Mouse (Mus musculus) hindbrain, postnatal 0 days (tissue): Measurements from ENCODE around the gene Ciao2b. TPM values are rescaled to one million over a fixed set of nuclear protein-coding genes. Genes with fewer than 3 reads are reported as not detected.
A peak's percentile ranks its signal among the peaks of the same experiment; 100 is the strongest.

Experiments
- ATAC-seq: fragments of 200-750 bp; cut with Nextera tagmentation; 2 replicates; pipeline ENCODE4 v1.8.0; 2017; ENCODE audit warnings: mild to moderate bottlenecking, moderate TSS enrichment, moderate library complexity
- DNase-seq: peaks from one replicate; pipeline ENCODE4 v3.0.0-alpha.2; 2015; ENCODE audit warnings: low spot score
- H3K27ac ChIP-seq: fragments of 300-500 bp; sonication (generic); 2 replicates; pipeline ENCODE4 v1.5.1; 2014; ENCODE audit warnings: mild to moderate bottlenecking
- H3K27me3 ChIP-seq: fragments of 300-500 bp; sonication (generic); 2 replicates; pipeline ENCODE4 v1.6.1; 2014; ENCODE audit warnings: low read length, mixed read lengths; ENCODE audit not compliant: insufficient read depth
- H3K36me3 ChIP-seq: fragments of 300-500 bp; sonication (generic); 2 replicates; pipeline ENCODE4 v1.6.1; 2014; ENCODE audit warnings: low read length, mixed read lengths; ENCODE audit not compliant: insufficient read depth
- H3K4me1 ChIP-seq: fragments of 300-500 bp; sonication (generic); 2 replicates; pipeline ENCODE4 v1.6.1; 2014; ENCODE audit warnings: antibody characterized with exemption, low read length, mixed read lengths; ENCODE audit not compliant: insufficient read depth
- H3K4me2 ChIP-seq: fragments of 300-500 bp; sonication (generic); 2 replicates; pipeline ENCODE4 v1.6.1; 2014; ENCODE audit warnings: low read depth, mild to moderate bottlenecking, low read length, moderate library complexity, mixed read lengths
- H3K4me3 ChIP-seq: fragments of 300-500 bp; sonication (generic); 2 replicates; pipeline ENCODE4 v1.5.1; 2014; ENCODE audit warnings: low read length
- H3K9ac ChIP-seq: fragments of 300-500 bp; sonication (generic); replicated peaks from 2 replicates; pipeline ENCODE4 v1.6.1; 2014; ENCODE audit warnings: mild to moderate bottlenecking, low read length, moderate library complexity, mixed read lengths
- H3K9me3 ChIP-seq: fragments of 300-500 bp; sonication (generic); 2 replicates; pipeline ENCODE4 v1.6.1; 2016; ENCODE audit warnings: low read length, mixed read lengths
- CTCF ChIP-seq: IDR thresholded peaks from 2 replicates; pipeline ENCODE4 v1.5.1; 2016; ENCODE audit warnings: antibody characterized with exemption, control low read depth, low read depth
- WGBS: fragments of 180-500 bp; shearing (Covaris S2); extraction: QIAGEN DNeasy Blood & Tissue Kit; methylation state at CpG from one replicate; pipeline ENCODE4 v1.1.7; 2014; 5-methylcytosine and 5-hydroxymethylcytosine counted together
- polyA plus RNA-seq: library from polyadenylated mRNA; unstranded; fragments of >200 nt; fragmentation: Nextera tagmentation; extraction: Ambion mirVana; gene quantifications from 2 replicates; pipeline ENCODE4 v1.2.1, GENCODE M21; 2015
- total RNA-seq: library from RNA; depleted of rRNA; stranded (reverse); fragments of >200 nt; gene quantifications from 2 replicates; pipeline ENCODE4 v1.2.3, GENCODE M21; 2014

The Ciao2b gene
- total and polyA plus RNA-seq, 2 experiments from 2014 or later = 73.6 to 104 TPM

- H3K27ac ChIP-seq = no peak within 1 kb of the TSS
- no peaks in the 10 kb centered on the region for H3K9me3 ChIP-seq
- peak within 1 kb of the TSS; percentile 52 for H3K4me2 ChIP-seq
- peak within 1 kb of the TSS; percentile 34 for H3K4me3 ChIP-seq
- ATAC-seq (peak; percentile 52; the same call in 1 of the 2 replicates), DNase-seq (peak; percentile 25)
- H3K36me3 ChIP-seq = peaks cover 6% of the 10 kb centered on the region; the same call in 1 of the 2 replicates
- peaks cover 3% of the 10 kb centered on the region for H3K4me1 ChIP-seq
- WGBS = 3% methylated on average over 19 of the region's 28 CpGs
- no peaks in the 10 kb centered on the region for H3K27me3 ChIP-seq
- peak within 1 kb of the TSS; percentile 38 for H3K9ac ChIP-seq
- no peak for TF ChIP-seq CTCF
These were observed 10.6 kb downstream of the Ciao2b start, which contains the start of gene Rrad for GRCm38 (mm10) chr8:104630981-104631663. Gene Rrad, minus strand, starts transcription at chr8:104631327.

DNA sequence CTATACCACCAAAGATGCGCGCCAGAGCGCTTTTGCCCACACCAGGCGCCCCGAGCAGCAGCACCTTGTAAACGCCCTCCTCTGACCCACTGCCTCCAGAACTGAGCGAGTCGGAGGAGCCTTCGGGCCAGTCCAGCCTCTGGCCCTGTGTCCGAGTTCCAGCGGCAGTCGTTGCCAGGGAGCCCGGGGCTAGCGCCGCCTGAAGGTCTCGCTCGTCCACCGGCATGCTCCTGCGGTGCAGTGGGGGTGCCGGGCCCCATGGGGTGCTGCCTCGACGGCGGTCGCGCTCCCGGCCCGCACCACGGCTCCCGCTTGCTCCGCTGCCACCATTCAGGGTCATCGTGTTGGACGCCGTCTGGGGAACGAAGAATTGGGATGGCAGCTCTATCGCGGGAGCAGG, 11.2 kb downstream of the Ciao2b start:
- Histone ChIP-seq H3K4me1 (peaks cover 3% of the 10 kb centered on the region), H3K4me3 (peak overlapping the region; percentile 34), H3K4me2 (peak overlapping the region; percentile 52), H3K9me3 (no peaks in the 10 kb centered on the region), H3K9ac (peak overlapping the region; percentile 38), H3K27me3 (no peaks in the 10 kb centered on the region), H3K27ac (no peak overlapping the region), H3K36me3 (peaks cover 2% of the 10 kb centered on the region; the same call in 1 of the 2 replicates)
- ATAC-seq (peak; percentile 27; the same call in 1 of the 2 replicates), DNase-seq (peak; percentile 13)
- 1% methylated on average over 36 of the region's 36 CpGs for WGBS
- TF ChIP-seq CTCF = peak; percentile 22; the same call in 1 of the 2 replicates

- H3K36me3 ChIP-seq = no peaks in the 10 kb centered on the region
- DNase-seq (no peak), ATAC-seq (no peak)
- no peaks in the 10 kb centered on the region for H3K9me3 ChIP-seq
- H3K9ac ChIP-seq = no peak overlapping the region; the same call in 1 of the 2 replicates
- 31% methylated on average over 8 of the region's 8 CpGs for WGBS
- TF ChIP-seq CTCF = no peak
- peak overlapping the region; percentile 52 for H3K4me2 ChIP-seq
- peaks cover 3% of the 10 kb centered on the region for H3K4me1 ChIP-seq
- no peak overlapping the region for H3K27ac ChIP-seq
- H3K27me3 ChIP-seq = no peaks in the 10 kb centered on the region
- peak overlapping the region; percentile 34 for H3K4me3 ChIP-seq
These were observed 11.7 kb downstream of the Ciao2b start for GRCm38 (mm10) chr8:104630111-104630479.

- no peak for DNase-seq
- TF ChIP-seq CTCF = no peak
These were observed 12.3 kb downstream of the Ciao2b start for GRCm38 (mm10) chr8:104629306-104630110.

DNA sequence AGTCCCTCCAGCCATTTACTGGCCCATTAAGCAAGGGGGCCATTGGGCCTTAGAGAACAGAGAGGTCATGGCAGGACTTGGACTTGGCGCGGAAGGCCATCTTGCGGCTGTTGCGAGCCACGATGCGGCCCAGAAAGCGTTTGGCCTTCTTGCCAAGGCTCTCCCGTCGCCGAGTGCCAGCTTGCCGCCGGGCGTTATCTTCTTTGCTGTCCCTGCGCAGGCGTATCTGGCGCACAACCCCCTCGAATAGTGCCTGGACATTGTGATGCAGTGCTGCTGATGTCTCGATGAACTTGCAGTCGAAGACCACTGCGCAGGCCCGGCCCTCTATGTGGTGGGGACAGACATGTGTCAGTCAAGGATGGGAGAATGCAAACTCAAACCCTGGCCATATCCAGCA, 13.4 kb downstream of the Ciao2b start:
- H3K27ac ChIP-seq = no peak overlapping the region
- TF ChIP-seq CTCF = no peak
- H3K4me3 ChIP-seq = no peak overlapping the region
- ATAC-seq (no peak), DNase-seq (no peak)
- 94% methylated on average over 21 of the region's 21 CpGs for WGBS
- no peaks in the 10 kb centered on the region for H3K9me3 ChIP-seq
- no peaks in the 10 kb centered on the region for H3K27me3 ChIP-seq
- H3K4me1 ChIP-seq = peaks cover 3% of the 10 kb centered on the region
- H3K36me3 ChIP-seq = no peaks in the 10 kb centered on the region
- H3K4me2 ChIP-seq = no peak overlapping the region
- H3K9ac ChIP-seq = no peak overlapping the region

More at GRCm38 (mm10) chr8:104629306-104630110, 12.3 kb downstream of the Ciao2b start:
- H3K9ac ChIP-seq = no peak overlapping the region
- no peak for ATAC-seq
- no peak overlapping the region for H3K4me3 ChIP-seq
- H3K4me1 ChIP-seq = peaks cover 3% of the 10 kb centered on the region
- H3K9me3 ChIP-seq = no peaks in the 10 kb centered on the region
- no peak overlapping the region for H3K27ac ChIP-seq
- no peaks in the 10 kb centered on the region for H3K36me3 ChIP-seq
- 69% methylated on average over 22 of the region's 22 CpGs for WGBS
- H3K4me2 ChIP-seq = no peak overlapping the region
- H3K27me3 ChIP-seq = no peaks in the 10 kb centered on the region

DNA sequence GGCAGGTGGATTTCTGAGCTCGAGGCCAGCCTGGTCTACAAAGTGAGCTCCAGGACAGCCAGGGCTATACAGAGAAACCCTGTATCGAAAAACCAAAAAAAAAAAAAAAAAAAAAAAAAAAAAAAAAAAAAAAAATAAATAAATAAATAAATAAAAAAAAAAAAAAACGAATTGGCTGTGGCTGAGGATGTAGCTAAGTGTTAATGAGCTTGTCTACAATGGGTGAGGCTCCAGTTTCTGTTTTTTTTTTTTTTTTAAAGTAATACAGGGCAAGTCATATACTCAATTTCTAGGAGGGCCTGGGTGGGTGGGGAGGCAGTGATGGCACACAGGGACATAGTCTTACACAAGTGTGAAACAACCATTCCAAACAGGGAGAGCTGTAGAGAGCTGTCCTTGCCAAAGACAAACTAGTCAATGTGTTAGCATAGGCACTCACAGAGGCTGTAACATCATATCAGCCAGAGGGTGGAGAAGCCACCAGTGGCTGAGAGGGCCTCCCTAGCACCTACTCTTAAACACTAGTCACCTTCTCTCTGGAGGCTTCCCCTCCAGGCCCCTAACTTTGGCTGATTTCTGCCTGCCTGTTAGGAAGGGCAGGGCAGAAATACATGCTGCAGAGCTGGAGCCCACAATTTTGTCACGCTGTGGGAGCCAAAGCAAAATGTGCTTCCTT, 14.6 kb downstream of the Ciao2b start:
- ATAC-seq = no peak
- Histone ChIP-seq H3K27ac (no peak overlapping the region), H3K9me3 (no peaks in the 10 kb centered on the region), H3K4me2 (no peak overlapping the region), H3K9ac (no peak overlapping the region), H3K4me3 (no peak overlapping the region), H3K36me3 (no peaks in the 10 kb centered on the region), H3K4me1 (peaks cover 3% of the 10 kb centered on the region), H3K27me3 (no peaks in the 10 kb centered on the region)
- TF ChIP-seq CTCF = no peak
- 62% methylated on average over 4 of the region's 4 CpGs for WGBS
- no peak for DNase-seq
